Mouse (Mus musculus) small intestine, adult 2 months (tissue): Measurements from ENCODE around the gene Nlrp9a.
"Not testable (repeated sequence)": the region's sequence is repeated elsewhere in the genome, so short reads cannot be mapped to it uniquely, and the experiment has no call there.

ENCODE experiments used
- CTCF ChIP-seq: fragments of 200-500 bp; IDR thresholded peaks from 2 replicates; pipeline ENCODE4 v1.5.1; 2012; ENCODE audit warnings: low read depth, mild to moderate bottlenecking, control low read depth, inconsistent platforms, low read length, moderate library complexity, mixed read lengths; ENCODE audit not compliant: insufficient replicate concordance, insufficient read length; ENCODE audit errors: extremely low read depth
- POLR2A ChIP-seq: fragments of 200-500 bp; IDR thresholded peaks from 2 replicates; pipeline ENCODE4 v1.6.1; 2012; ENCODE audit warnings: low read depth, mild to moderate bottlenecking, control low read depth, inconsistent platforms, low read length, moderate library complexity

DNA sequence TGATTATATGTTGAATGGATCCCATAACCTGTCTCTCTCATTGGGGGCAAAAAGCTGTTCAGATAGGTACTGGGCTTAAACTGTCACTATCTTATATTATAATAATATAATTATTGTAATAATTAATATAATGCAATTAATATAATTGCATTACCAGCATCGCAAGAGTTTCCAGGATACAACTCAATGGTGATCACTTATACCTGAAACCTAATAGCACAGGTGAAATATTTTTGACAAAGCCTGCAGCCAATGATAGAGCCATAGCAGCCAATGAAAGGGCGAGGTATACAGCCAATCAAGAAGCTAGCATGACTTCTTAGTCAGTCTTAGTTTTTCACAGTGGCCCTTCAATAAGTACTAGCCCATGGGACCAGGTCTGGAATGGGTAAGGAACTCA lies at the start of gene Nlrp9a:
- TF ChIP-seq POLR2A, CTCF: not testable (repeated sequence)
